ENCODE assay signal across 10 mouse cellular contexts in genomic region chr2:35841841-35842420, GRCm38 (mm10).
A peak's percentile ranks its signal among the peaks of the same experiment; 100 is the strongest.
DNase-seq lines count a peak whose midpoint lies in the region; ATAC-seq lines count a peak whose summit lies in the region.
"Had no signal": no experiment of that assay in that cellular context is flagged by ENCODE, and none has a peak within 500 bp of the region (broad histone marks: within the 10 kb centered on the region; RNA-seq: fewer than 3 reads in every experiment).

No protein-coding gene starts in this region.

- no peak overlapping the region for H3K9ac ChIP-seq in intestine, embryonic 14.5 days (ENCODE audit: low read length)
- no peak overlapping the region for H3K9ac ChIP-seq in stomach, embryonic 16.5 days (ENCODE audit: low read length)
- H3K9ac ChIP-seq: liver, embryonic 15.5 days had no signal

- H3K4me3 ChIP-seq in heart, embryonic 10.5 days, result no peak overlapping the region
- H3K4me3 ChIP-seq in megakaryocyte, embryonic 14.5 days (replicated peaks), result peak overlapping the region; percentile 1
- H3K4me3 ChIP-seq in intestine, embryonic 14.5 days (ENCODE audit: low read depth, low read length), result no peak overlapping the region
- no peak overlapping the region for H3K4me3 ChIP-seq in stomach, embryonic 16.5 days (replicated peaks; ENCODE audit: low read length)
- H3K4me3 ChIP-seq: liver, embryonic 15.5 days had no signal

- no peak for ATAC-seq in megakaryocyte, adult 5-6 weeks (ENCODE audit: poor library complexity, severe bottlenecking)
- ATAC-seq in intestine, embryonic 14.5 days (replicated peaks; ENCODE audit: low FRiP score, low TSS enrichment, low read depth), result no peak
- ATAC-seq in stomach, embryonic 16.5 days (ENCODE audit: insufficient read depth, low FRiP score), result no peak

- peaks cover 34% of the 10 kb centered on the region for H3K4me1 ChIP-seq in heart, embryonic 10.5 days
- H3K4me1 ChIP-seq in megakaryocyte, embryonic 14.5 days, result peaks cover 93% of the 10 kb centered on the region
- peaks cover 26% of the 10 kb centered on the region for H3K4me1 ChIP-seq in intestine, embryonic 14.5 days (replicated peaks; ENCODE audit: control insufficient read depth, insufficient read depth, low read length)
- H3K4me1 ChIP-seq in stomach, embryonic 16.5 days (ENCODE audit: control insufficient read depth, insufficient read depth, low read length), result peaks cover 7% of the 10 kb centered on the region; the same call in 1 of the 2 replicates

- WGBS in heart, embryonic 10.5 days, result 57% methylated on average over 4 of the region's 4 CpGs
- WGBS in intestine, embryonic 14.5 days, result 73% methylated on average over 4 of the region's 4 CpGs
- WGBS in stomach, embryonic 16.5 days, result 58% methylated on average over 4 of the region's 4 CpGs

- H3K9me3 ChIP-seq in heart, embryonic 10.5 days, result 0 out of 2 replicates have a peak, but pooled peaks cover 2% of the 10 kb centered on the region
- H3K9me3 ChIP-seq in megakaryocyte, embryonic 14.5 days, result peaks cover 13% of the 10 kb centered on the region
- H3K9me3 ChIP-seq in intestine, embryonic 14.5 days (ENCODE audit: control insufficient read depth, low read length), result peaks cover 3% of the 10 kb centered on the region; the same call in 1 of the 2 replicates
- peaks cover 8% of the 10 kb centered on the region for H3K9me3 ChIP-seq in stomach, embryonic 16.5 days (replicated peaks; ENCODE audit: control insufficient read depth, low read length)

- H3K36me3 ChIP-seq in heart, embryonic 10.5 days, result no peaks in the 10 kb centered on the region
- peaks cover 94% of the 10 kb centered on the region for H3K36me3 ChIP-seq in megakaryocyte, embryonic 14.5 days (replicated peaks; ENCODE audit: low read length)
- no peaks in the 10 kb centered on the region for H3K36me3 ChIP-seq in intestine, embryonic 14.5 days (ENCODE audit: control insufficient read depth, insufficient read depth, low read length)
- H3K36me3 ChIP-seq in stomach, embryonic 16.5 days (ENCODE audit: control insufficient read depth, insufficient read depth, low read length), result no peaks in the 10 kb centered on the region
- H3K36me3 ChIP-seq: liver, embryonic 15.5 days had no signal

- peak overlapping the region; percentile 24; the same call in 1 of the 2 replicates for H3K27ac ChIP-seq in heart, embryonic 10.5 days
- H3K27ac ChIP-seq in intestine, embryonic 14.5 days (ENCODE audit: low read depth), result peak overlapping the region; percentile 35; the same call in 1 of the 2 replicates
- peak overlapping the region; percentile 81 for H3K27ac ChIP-seq in stomach, embryonic 16.5 days (ENCODE audit: low read length)
- H3K27ac ChIP-seq: liver, embryonic 15.5 days had no signal

- DNase-seq in heart, embryonic 10.5 days (ENCODE audit: low spot score), result no peak
- DNase-seq in heart, adult 18-20 months, result no peak
- no peak for DNase-seq in intestine, embryonic 14.5 days (ENCODE audit: low spot score)
- no peak for DNase-seq in urinary bladder, postnatal 10 days (ENCODE audit: low spot score)
- DNase-seq in ovary, postnatal 36 days (ENCODE audit: low spot score), result no peak
- DNase-seq: midbrain, embryonic 14.5 days had no signal

- no peaks in the 10 kb centered on the region for H3K27me3 ChIP-seq in heart, embryonic 10.5 days (ENCODE audit: insufficient read depth, poor library complexity, severe bottlenecking)
- no peaks in the 10 kb centered on the region for H3K27me3 ChIP-seq in megakaryocyte, embryonic 14.5 days (replicated peaks)
- H3K27me3 ChIP-seq in intestine, embryonic 14.5 days (replicated peaks; ENCODE audit: control insufficient read depth, insufficient read depth, low read length), result no peaks in the 10 kb centered on the region
- H3K27me3 ChIP-seq in stomach, embryonic 16.5 days (ENCODE audit: control insufficient read depth, insufficient read depth, low read length), result no peaks in the 10 kb centered on the region
- H3K27me3 ChIP-seq: liver, embryonic 15.5 days had no signal

- H3K4me2 ChIP-seq in intestine, embryonic 14.5 days (ENCODE audit: low read length), result no peak overlapping the region
- H3K4me2 ChIP-seq in stomach, embryonic 16.5 days (ENCODE audit: low read depth, low read length), result peak overlapping the region; percentile 3; the same call in 1 of the 2 replicates

Comparison
In these comparisons a context has a peak if more than half of its experiments do, and no peak if none do; other contexts are left out.
1. H3K27ac ChIP-seq: peak in every context shown above with its lines; median percentile 81 in stomach, embryonic 16.5 days; 35 in intestine, embryonic 14.5 days; 24 in heart, embryonic 10.5 days.